Mouse (Mus musculus): ENCODE results near the gene Kank4. TPM values are rescaled to one million over a fixed set of nuclear protein-coding genes. Genes with fewer than 3 reads are reported as not detected.

Kank4 gene
- polyA plus RNA-seq, 1 experiment: 0.08 TPM

- Histone ChIP-seq H3K36me3 (ENCODE audit: control insufficient read depth, insufficient read depth, low read length) (no peaks in the 10 kb centered on the region), H3K27ac (ENCODE audit: insufficient read depth, low read depth, low read length) (no peak overlapping the region), H3K4me3 (ENCODE audit: low read depth, low read length) (no peak overlapping the region), H3K27me3 (ENCODE audit: control insufficient read depth, insufficient read depth, low read length) (no peaks in the 10 kb centered on the region), H3K4me1 (ENCODE audit: control insufficient read depth, insufficient read depth, insufficient read length, low read length) (no peaks in the 10 kb centered on the region)
- TF ChIP-seq POLR2A (IDR thresholded peaks at IDR 0.05; ENCODE audit: low read depth, low read length) (no peak), CTCF (IDR thresholded peaks at IDR 0.05; ENCODE audit: extremely low read depth, insufficient read length, insufficient replicate concordance, low read depth, low read length) (no peak)
- 66% methylated on average over 6 of the region's 6 CpGs for WGBS
These were observed 39.9 kb downstream of the Kank4 start for GRCm38 (mm10) chr4:98777464-98777863.

GRCm38 (mm10) chr4:98776721-98777427 is 40.5 kb downstream of the Kank4 start:
- Histone ChIP-seq H3K36me3 (ENCODE audit: control insufficient read depth, insufficient read depth, low read length) (no peaks in the 10 kb centered on the region), H3K4me3 (ENCODE audit: low read depth, low read length) (no peak overlapping the region), H3K27ac (ENCODE audit: insufficient read depth, low read depth, low read length) (no peak overlapping the region), H3K27me3 (ENCODE audit: control insufficient read depth, insufficient read depth, low read length) (no peaks in the 10 kb centered on the region), H3K4me1 (ENCODE audit: control insufficient read depth, insufficient read depth, insufficient read length, low read length) (no peaks in the 10 kb centered on the region)
- 86% methylated on average over 10 of the region's 10 CpGs for WGBS
- TF ChIP-seq POLR2A (IDR thresholded peaks at IDR 0.05; ENCODE audit: low read depth, low read length) (no peak), CTCF (IDR thresholded peaks at IDR 0.05; ENCODE audit: extremely low read depth, insufficient read length, insufficient replicate concordance, low read depth, low read length) (no peak)

GRCm38 (mm10) chr4:98773785-98774184 is 43.6 kb downstream of the Kank4 start:
- 80% methylated on average over 5 of the region's 5 CpGs for WGBS
- TF ChIP-seq CTCF (IDR thresholded peaks at IDR 0.05; ENCODE audit: extremely low read depth, insufficient read length, insufficient replicate concordance, low read depth, low read length): no peak
- TF ChIP-seq POLR2A (IDR thresholded peaks at IDR 0.05; ENCODE audit: low read depth, low read length): no peak
- no peaks in the 10 kb centered on the region for H3K36me3 ChIP-seq (ENCODE audit: control insufficient read depth, insufficient read depth, low read length)

DNA sequence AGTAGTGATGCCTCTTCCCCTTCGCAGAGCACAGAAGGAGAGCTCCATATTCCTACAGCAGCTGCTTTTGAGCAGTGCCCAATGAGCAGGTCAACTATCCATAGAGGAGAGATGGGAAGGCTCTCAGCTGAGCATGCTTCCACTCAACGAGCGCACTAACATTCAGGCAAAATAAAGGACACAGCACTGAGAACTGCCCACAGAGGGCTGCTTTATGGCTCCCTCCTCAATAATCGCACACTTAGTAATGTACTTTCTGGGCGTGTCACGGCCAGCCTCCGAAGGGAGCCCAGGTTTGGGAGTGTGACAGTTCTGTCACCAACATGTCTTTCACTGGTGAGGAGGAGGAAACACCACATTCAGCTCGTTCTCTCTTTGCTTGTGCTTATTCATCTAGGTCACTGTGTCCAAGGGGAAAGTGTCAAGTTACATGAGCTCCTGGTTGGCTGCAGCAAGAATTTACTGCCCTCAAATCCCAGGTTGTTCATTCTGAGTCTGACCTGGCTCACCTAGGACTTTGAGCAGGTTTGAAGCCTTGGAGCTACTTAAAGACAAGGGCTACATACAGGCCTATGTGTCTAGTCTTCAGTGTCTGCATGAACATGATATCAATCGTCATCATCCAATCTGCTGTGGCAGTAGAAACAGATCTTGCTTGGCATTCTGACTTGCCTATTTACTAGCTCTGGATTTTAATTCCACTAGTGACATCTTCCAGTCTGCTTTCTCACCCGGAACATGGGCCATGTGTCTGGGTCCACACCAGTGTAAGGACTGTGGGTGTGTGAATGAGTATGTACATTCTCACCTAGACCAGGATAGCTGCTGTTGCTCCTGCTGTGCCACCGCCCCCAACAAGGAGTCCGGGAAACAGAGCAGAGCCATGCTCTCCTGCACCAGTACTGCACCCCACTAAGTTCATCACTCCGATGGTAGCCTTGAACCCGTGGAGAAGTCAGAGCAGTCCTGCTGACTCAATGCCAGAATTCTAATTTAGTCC is 49.9 kb downstream of the Kank4 start:
- no peak overlapping the region for H3K4me3 ChIP-seq (ENCODE audit: low read depth, low read length)
- WGBS: 56% methylated on average over 14 of the region's 14 CpGs
- H3K4me1 ChIP-seq (ENCODE audit: control insufficient read depth, insufficient read depth, insufficient read length, low read length): no peaks in the 10 kb centered on the region
- no peaks in the 10 kb centered on the region for H3K36me3 ChIP-seq (ENCODE audit: control insufficient read depth, insufficient read depth, low read length)
- no peak overlapping the region for H3K27ac ChIP-seq (ENCODE audit: insufficient read depth, low read depth, low read length)
- no peak for TF ChIP-seq POLR2A (IDR thresholded peaks at IDR 0.05; ENCODE audit: low read depth, low read length)
- no peak for TF ChIP-seq CTCF (IDR thresholded peaks at IDR 0.05; ENCODE audit: extremely low read depth, insufficient read length, insufficient replicate concordance, low read depth, low read length)
- no peaks in the 10 kb centered on the region for H3K27me3 ChIP-seq (ENCODE audit: control insufficient read depth, insufficient read depth, low read length)

More at GRCm38 (mm10) chr4:98773785-98774184, 43.6 kb downstream of the Kank4 start:
- Histone ChIP-seq H3K4me1 (ENCODE audit: control insufficient read depth, insufficient read depth, insufficient read length, low read length) (no peaks in the 10 kb centered on the region), H3K27me3 (ENCODE audit: control insufficient read depth, insufficient read depth, low read length) (no peaks in the 10 kb centered on the region), H3K4me3 (ENCODE audit: low read depth, low read length) (no peak overlapping the region), H3K27ac (ENCODE audit: insufficient read depth, low read depth, low read length) (no peak overlapping the region)

DNA sequence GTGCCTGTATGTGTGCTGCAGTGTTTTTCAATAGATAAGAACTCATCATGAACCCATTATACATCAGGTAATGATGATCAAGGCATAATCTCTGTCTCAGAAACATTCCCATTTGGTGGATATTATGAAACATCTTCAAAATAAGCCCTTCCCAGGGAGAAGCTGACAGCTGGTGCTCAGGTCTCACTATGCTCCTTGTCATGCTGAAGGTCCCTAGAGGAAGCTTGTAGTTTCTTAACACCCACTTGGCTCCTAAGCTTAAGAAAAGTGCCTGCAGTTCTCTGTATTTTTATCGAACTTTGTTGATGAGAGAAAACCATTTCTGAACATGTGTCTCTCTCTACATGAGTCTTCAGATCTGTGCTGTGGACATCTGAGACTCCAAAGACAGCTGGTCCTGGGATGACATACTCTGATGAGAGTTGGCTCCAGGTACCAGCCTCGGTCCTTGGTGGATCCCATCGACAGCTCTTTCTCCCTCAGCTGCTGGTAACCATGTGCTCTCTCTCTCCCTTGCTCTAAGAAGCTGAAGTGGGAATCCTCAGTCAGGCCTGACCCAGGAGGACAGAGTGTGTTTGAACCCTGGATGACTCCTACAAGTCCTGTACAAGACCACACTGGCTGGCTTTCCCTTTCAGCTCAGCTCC is 58.3 kb downstream of the Kank4 start:
- Histone ChIP-seq H3K4me3 (ENCODE audit: low read depth, low read length) (no peak overlapping the region), H3K27ac (ENCODE audit: insufficient read depth, low read depth, low read length) (no peak overlapping the region), H3K4me1 (ENCODE audit: control insufficient read depth, insufficient read depth, insufficient read length, low read length) (no peaks in the 10 kb centered on the region), H3K27me3 (ENCODE audit: control insufficient read depth, insufficient read depth, low read length) (no peaks in the 10 kb centered on the region), H3K36me3 (ENCODE audit: control insufficient read depth, insufficient read depth, low read length) (no peaks in the 10 kb centered on the region)
- TF ChIP-seq CTCF (IDR thresholded peaks at IDR 0.05; ENCODE audit: extremely low read depth, insufficient read length, insufficient replicate concordance, low read depth, low read length): no peak
- TF ChIP-seq POLR2A (IDR thresholded peaks at IDR 0.05; ENCODE audit: low read depth, low read length): no peak
- 77% methylated on average over 3 of the region's 3 CpGs for WGBS

GRCm38 (mm10) chr4:98758012-98758821 is 59.1 kb downstream of the Kank4 start:
- 55% methylated on average over 4 of the region's 4 CpGs for WGBS
- H3K27me3 ChIP-seq (ENCODE audit: control insufficient read depth, insufficient read depth, low read length): no peaks in the 10 kb centered on the region
- TF ChIP-seq CTCF (IDR thresholded peaks at IDR 0.05; ENCODE audit: extremely low read depth, insufficient read length, insufficient replicate concordance, low read depth, low read length) (no peak), POLR2A (IDR thresholded peaks at IDR 0.05; ENCODE audit: low read depth, low read length) (no peak)
- H3K27ac ChIP-seq (ENCODE audit: insufficient read depth, low read depth, low read length): no peak overlapping the region
- H3K4me3 ChIP-seq (ENCODE audit: low read depth, low read length): no peak overlapping the region
- no peaks in the 10 kb centered on the region for H3K4me1 ChIP-seq (ENCODE audit: control insufficient read depth, insufficient read depth, insufficient read length, low read length)
- H3K36me3 ChIP-seq (ENCODE audit: control insufficient read depth, insufficient read depth, low read length): no peaks in the 10 kb centered on the region

All from small intestine, adult 2 months (tissue).